Mouse (Mus musculus) stomach, postnatal 0 days (tissue): Measurements from ENCODE around the gene Ric8a. TPM values are rescaled to one million over a fixed set of nuclear protein-coding genes. Genes with fewer than 3 reads are reported as not detected.
A peak's percentile ranks its signal among the peaks of the same experiment; 100 is the strongest.

ENCODE experiments used
- ATAC-seq: fragments of 200-750 bp; cut with Nextera tagmentation; 2 replicates; pipeline ENCODE4 v1.8.0; 2017; ENCODE audit not compliant: low FRiP score, low TSS enrichment
- DNase-seq: peaks from one replicate; pipeline ENCODE4 v3.0.0-alpha.2; 2016; ENCODE audit warnings: low spot score
- H3K27ac ChIP-seq: fragments of 300-500 bp; sonication (generic); replicated peaks from 2 replicates; pipeline ENCODE4 v1.5.1; 2014; ENCODE audit warnings: mild to moderate bottlenecking, control low read depth
- H3K27me3 ChIP-seq: fragments of 300-500 bp; sonication (generic); 2 replicates; pipeline ENCODE4 v1.6.1; 2014; ENCODE audit warnings: low read length; ENCODE audit not compliant: control insufficient read depth, insufficient read depth
- H3K36me3 ChIP-seq: fragments of 300-500 bp; sonication (generic); 2 replicates; pipeline ENCODE4 v1.6.1; 2014; ENCODE audit warnings: low read length, mixed read lengths; ENCODE audit not compliant: control insufficient read depth, insufficient read depth
- H3K4me1 ChIP-seq: fragments of 300-500 bp; sonication (generic); replicated peaks from 2 replicates; pipeline ENCODE4 v1.6.1; 2014; ENCODE audit warnings: antibody characterized with exemption; ENCODE audit not compliant: control insufficient read depth, insufficient read depth
- H3K4me2 ChIP-seq: fragments of 300-500 bp; sonication (generic); replicated peaks from 2 replicates; pipeline ENCODE4 v1.6.1; 2014; ENCODE audit warnings: low read depth, mild to moderate bottlenecking, control low read depth, moderate library complexity
- H3K4me3 ChIP-seq: fragments of 300-500 bp; sonication (generic); 2 replicates; pipeline ENCODE4 v1.5.1; 2014; ENCODE audit warnings: low read depth, low read length, control low read depth
- H3K9ac ChIP-seq: fragments of 300-500 bp; sonication (generic); 2 replicates; pipeline ENCODE4 v1.6.1; 2014; ENCODE audit warnings: mild to moderate bottlenecking, low read length, control low read depth, mixed read lengths
- H3K9me3 ChIP-seq: fragments of 300-500 bp; sonication (generic); 2 replicates; pipeline ENCODE4 v1.6.1; 2016; ENCODE audit warnings: low read length; ENCODE audit not compliant: control insufficient read depth
- CTCF ChIP-seq: IDR thresholded peaks from 2 replicates; pipeline ENCODE4 v1.5.1; 2016; ENCODE audit warnings: antibody characterized with exemption, low read depth, mild to moderate bottlenecking, moderate library complexity
- EP300 ChIP-seq: optimal IDR thresholded peaks from 2 replicates; pipeline ENCODE3; 2016; ENCODE audit warnings: antibody characterized with exemption
- WGBS: fragments of 180-500 bp; shearing (Covaris S2); extraction: QIAGEN DNeasy Blood & Tissue Kit; methylation state at CpG from one replicate; pipeline ENCODE4 v1.1.7; 2014; 5-methylcytosine and 5-hydroxymethylcytosine counted together
- polyA plus RNA-seq: library from polyadenylated mRNA; unstranded; fragments of >200 nt; fragmentation: Nextera tagmentation; extraction: Ambion mirVana; gene quantifications from 2 replicates; pipeline ENCODE4 v1.2.1, GENCODE M21; 2015

Gene Ric8a
- polyA plus RNA-seq, 1 experiment from 2014 or later = 49.1 TPM

- TF ChIP-seq CTCF (no peak), EP300 (no peak)
- ATAC-seq (no peak), DNase-seq (no peak)
- Histone ChIP-seq H3K4me2 (no peak overlapping the region), H3K27me3 (no peaks in the 10 kb centered on the region), H3K4me3 (no peak overlapping the region), H3K4me1 (no peaks in the 10 kb centered on the region), H3K36me3 (peaks cover 14% of the 10 kb centered on the region), H3K9ac (peak overlapping the region; percentile 35; the same call in 1 of the 2 replicates), H3K27ac (no peak overlapping the region), H3K9me3 (no peaks in the 10 kb centered on the region)
- WGBS = 66% methylated on average over 3 of the region's 3 CpGs
These were observed 42.4 kb downstream of the Ric8a start for GRCm38 (mm10) chr7:140899121-140899520.

DNA sequence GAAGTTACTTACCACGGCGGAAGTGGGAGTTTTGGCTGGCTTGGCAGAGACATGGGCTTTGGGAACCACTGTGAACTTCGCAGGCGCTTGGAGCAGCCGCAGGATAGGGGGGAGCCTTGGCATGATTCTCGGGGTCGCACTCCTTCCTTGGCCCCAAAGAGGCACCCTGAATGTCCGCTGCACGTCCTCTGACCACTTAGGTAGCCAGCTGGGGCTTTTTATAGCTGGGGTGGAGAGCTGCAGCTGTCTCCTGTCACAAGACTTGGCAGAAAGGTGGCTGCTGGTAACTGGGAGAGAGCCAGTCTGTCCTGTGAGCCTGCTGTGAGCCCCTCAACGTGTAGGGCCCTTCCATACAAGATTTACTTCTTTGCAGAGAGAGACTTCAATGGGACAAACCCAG lies 43.5 kb downstream of the Ric8a start, which contains the start of gene Cox8b:
Cox8b (minus strand) TSS at position 227 of the 400 bp plus-strand sequence.
- H3K9ac ChIP-seq = no peak within 1 kb of the TSS
- H3K4me2 ChIP-seq = no peak within 1 kb of the TSS
- ATAC-seq (no peak), DNase-seq (no peak)
- peaks cover 7% of the 10 kb centered on the region; the same call in 1 of the 2 replicates for H3K36me3 ChIP-seq
- WGBS = 62% methylated on average over 10 of the region's 10 CpGs
- 0 out of 2 replicates have a peak within 1 kb of the TSS, but pooled peaks have one; percentile 4 for H3K27ac ChIP-seq
- no peaks in the 10 kb centered on the region for H3K4me1 ChIP-seq
- no peaks in the 10 kb centered on the region for H3K9me3 ChIP-seq
- H3K4me3 ChIP-seq = no peak within 1 kb of the TSS
- H3K27me3 ChIP-seq = no peaks in the 10 kb centered on the region
- no peak for TF ChIP-seq CTCF
- no peak for TF ChIP-seq EP300

GRCm38 (mm10) chr7:140902036-140902875 lies 45.5 kb downstream of the Ric8a start:
- DNase-seq (no peak), ATAC-seq (no peak)
- Histone ChIP-seq H3K36me3 (peaks cover 7% of the 10 kb centered on the region; the same call in 1 of the 2 replicates), H3K9ac (0 out of 2 replicates have a peak overlapping the region, but pooled peaks have one; percentile 18), H3K4me2 (no peak overlapping the region), H3K9me3 (no peaks in the 10 kb centered on the region), H3K4me3 (no peak overlapping the region), H3K4me1 (no peaks in the 10 kb centered on the region), H3K27ac (no peak overlapping the region), H3K27me3 (no peaks in the 10 kb centered on the region)
- TF ChIP-seq CTCF (no peak), EP300 (no peak)
- 75% methylated on average over 15 of the region's 15 CpGs for WGBS

DNA sequence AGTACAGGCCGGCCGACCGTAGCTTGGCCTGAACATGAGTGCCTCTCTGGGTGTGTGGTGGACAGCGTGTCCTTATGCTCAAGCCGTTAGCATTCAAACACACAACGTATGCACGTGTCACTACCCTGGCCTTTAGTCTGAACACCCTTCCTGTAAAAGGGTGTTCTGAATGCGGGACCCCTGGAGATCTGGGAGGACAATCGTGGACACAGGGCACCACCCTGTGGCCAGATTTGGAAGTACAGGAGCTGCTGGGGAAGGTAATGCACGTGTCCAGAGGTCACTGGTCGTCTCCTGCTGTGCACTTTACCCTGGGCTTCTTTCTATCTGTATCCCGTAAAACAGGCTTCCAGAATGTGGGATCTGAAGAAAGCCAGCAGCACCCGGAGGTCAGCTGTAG lies 46.5 kb downstream of the Ric8a start:
- DNase-seq (peak; percentile 79), ATAC-seq (peak; percentile 64)
- no peak overlapping the region for H3K9ac ChIP-seq

DNA sequence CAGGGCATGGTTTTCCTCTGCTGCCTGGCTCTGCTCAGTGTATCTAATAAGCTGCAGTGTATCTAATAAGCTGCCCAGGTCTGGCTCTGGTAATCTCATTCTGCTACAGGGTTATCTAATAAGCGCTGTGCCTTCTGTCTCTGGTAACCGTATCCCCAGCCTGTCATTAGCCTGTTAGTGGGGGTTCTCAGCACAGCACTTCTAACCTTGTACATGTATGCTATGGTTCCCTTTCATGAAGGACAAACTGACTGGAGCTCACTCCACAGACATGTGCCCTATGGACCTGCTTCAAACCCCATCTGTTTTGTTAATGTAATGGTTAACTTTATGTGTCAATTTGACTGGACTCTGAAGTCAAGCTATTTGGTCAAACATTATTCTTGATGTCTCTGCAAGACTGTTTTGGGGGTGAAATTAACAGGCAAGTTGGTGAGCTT lies 48.9 kb downstream of the Ric8a start:
- H3K36me3 ChIP-seq = no peaks in the 10 kb centered on the region
- no peaks in the 10 kb centered on the region for H3K9me3 ChIP-seq
- H3K27ac ChIP-seq = no peak overlapping the region
- H3K27me3 ChIP-seq = no peaks in the 10 kb centered on the region
- H3K4me1 ChIP-seq = 0 out of 2 replicates have a peak, but pooled peaks cover 3% of the 10 kb centered on the region
- no peak for ATAC-seq
- no peak overlapping the region for H3K4me2 ChIP-seq
- WGBS = 67% methylated on average over 2 of the region's 2 CpGs
- H3K9ac ChIP-seq = no peak overlapping the region
- no peak for DNase-seq
- no peak for TF ChIP-seq EP300
- no peak overlapping the region for H3K4me3 ChIP-seq

More for the DNA sequence above, 46.5 kb downstream of the Ric8a start:
- peak; percentile 94 for TF ChIP-seq CTCF
- TF ChIP-seq EP300 = no peak
- Histone ChIP-seq H3K4me2 (no peak overlapping the region), H3K4me3 (no peak overlapping the region), H3K27ac (no peak overlapping the region), H3K9me3 (no peaks in the 10 kb centered on the region), H3K36me3 (peaks cover 3% of the 10 kb centered on the region; the same call in 1 of the 2 replicates), H3K4me1 (no peaks in the 10 kb centered on the region), H3K27me3 (no peaks in the 10 kb centered on the region)
- WGBS = 27% methylated on average over 13 of the region's 13 CpGs

- no peak overlapping the region for H3K9ac ChIP-seq
- DNase-seq = no peak
- H3K4me3 ChIP-seq = no peak overlapping the region
- no peak overlapping the region for H3K27ac ChIP-seq
- no peak overlapping the region for H3K4me2 ChIP-seq
- TF ChIP-seq CTCF = no peak
- TF ChIP-seq EP300 = no peak
- no peaks in the 10 kb centered on the region for H3K36me3 ChIP-seq
- no peaks in the 10 kb centered on the region for H3K9me3 ChIP-seq
- 0 out of 2 replicates have a peak, but pooled peaks cover 3% of the 10 kb centered on the region for H3K4me1 ChIP-seq
- 69% methylated on average over 13 of the region's 13 CpGs for WGBS
- no peak for ATAC-seq
- no peaks in the 10 kb centered on the region for H3K27me3 ChIP-seq
These were observed 50.4 kb downstream of the Ric8a start for GRCm38 (mm10) chr7:140907131-140907530.
